Mouse (Mus musculus) embryo, embryonic 10.5 days (tissue): ENCODE results near the gene Dock10.
A peak's percentile ranks its signal among the peaks of the same experiment; 100 is the strongest.

Experiments
- DNase-seq: peaks from one replicate; pipeline ENCODE4 v3.0.0-alpha.2; 2015; ENCODE audit warnings: low spot score

Gene Dock10

GRCm38 (mm10) chr1:80613395-80614011 lies 144.8 kb downstream of the Dock10 start:
- DNase-seq: no peak

- DNase-seq: no peak
Measured at GRCm38 (mm10) chr1:80607546-80607945, 150.8 kb downstream of the Dock10 start.

GRCm38 (mm10) chr1:80606131-80606754 lies 152.1 kb downstream of the Dock10 start:
- DNase-seq: peak; percentile 12

- DNase-seq: no peak
Measured at GRCm38 (mm10) chr1:80604332-80604731, 154.0 kb downstream of the Dock10 start.

GRCm38 (mm10) chr1:80603081-80603480 lies 155.2 kb downstream of the Dock10 start:
- DNase-seq: no peak

GRCm38 (mm10) chr1:80583281-80583680 lies 175.0 kb downstream of the Dock10 start:
- DNase-seq: no peak

- DNase-seq: no peak
Measured at GRCm38 (mm10) chr1:80582186-80582585, 176.1 kb downstream of the Dock10 start.

- DNase-seq: peak; percentile 24
Measured at GRCm38 (mm10) chr1:80576898-80577297, 181.4 kb downstream of the Dock10 start.

GRCm38 (mm10) chr1:80556446-80556845 lies 201.9 kb downstream of the Dock10 start:
- no peak for DNase-seq

- DNase-seq: no peak
Measured at GRCm38 (mm10) chr1:80541522-80541921, 216.8 kb downstream of the Dock10 start.

- peak; percentile 9 for DNase-seq
Measured at GRCm38 (mm10) chr1:80522197-80522596, 236.1 kb downstream of the Dock10 start.

GRCm38 (mm10) chr1:80520456-80520855 lies 237.9 kb downstream of the Dock10 start:
- no peak for DNase-seq

GRCm38 (mm10) chr1:80519893-80520292 lies 238.4 kb downstream of the Dock10 start:
- no peak for DNase-seq

GRCm38 (mm10) chr1:80515836-80516235 lies 242.5 kb downstream of the Dock10 start:
- peak; percentile 41 for DNase-seq

- peak; percentile 23 for DNase-seq
Measured at GRCm38 (mm10) chr1:80512210-80512948, 245.9 kb downstream of the Dock10 start.

- DNase-seq: no peak
Measured at GRCm38 (mm10) chr1:80504757-80505156, 253.6 kb downstream of the Dock10 start.

- DNase-seq: no peak
Measured at GRCm38 (mm10) chr1:80504081-80504480, 254.2 kb downstream of the Dock10 start.

GRCm38 (mm10) chr1:80502456-80503165 lies 255.7 kb downstream of the Dock10 start:
- no peak for DNase-seq

- DNase-seq: no peak
Measured at GRCm38 (mm10) chr1:80499264-80499663, 259.1 kb downstream of the Dock10 start.

- DNase-seq: no peak
Measured at GRCm38 (mm10) chr1:80496360-80496759, 262.0 kb downstream of the Dock10 start.

GRCm38 (mm10) chr1:80483419-80483818 lies 274.9 kb downstream of the Dock10 start:
- no peak for DNase-seq

GRCm38 (mm10) chr1:80474942-80475341 lies 283.4 kb downstream of the Dock10 start:
- no peak for DNase-seq

GRCm38 (mm10) chr1:80472395-80472794 lies 285.9 kb downstream of the Dock10 start:
- no peak for DNase-seq
